In genomic region chr9:99435619-99436181, GRCm38 (mm10) we compare ENCODE assay signal across 9 mouse cellular contexts. TPM values are rescaled to one million over a fixed set of nuclear protein-coding genes. Genes with fewer than 3 reads are reported as not detected.
DNase-seq lines count a peak whose midpoint lies in the region; ATAC-seq lines count a peak whose summit lies in the region.
"Had no signal": no experiment of that assay in that cellular context is flagged by ENCODE, and none has a peak within 500 bp of the region (broad histone marks: within the 10 kb centered on the region; RNA-seq: fewer than 3 reads in every experiment).

No protein-coding gene starts in this region.

- peak overlapping the region; percentile 86 for H3K9ac ChIP-seq in embryonic facial prominence, embryonic 12.5 days
- H3K9ac ChIP-seq in midbrain, embryonic 13.5 days (replicated peaks), result peak overlapping the region; percentile 94

- H3K27me3 ChIP-seq in embryonic facial prominence, embryonic 12.5 days, result peaks cover 25% of the 10 kb centered on the region
- peaks cover 37% of the 10 kb centered on the region for H3K27me3 ChIP-seq in limb, embryonic 10.5 days (ENCODE audit: low read depth, poor library complexity, severe bottlenecking)
- peaks cover 17% of the 10 kb centered on the region for H3K27me3 ChIP-seq in midbrain, embryonic 13.5 days

- peak; percentile 52 for DNase-seq in cerebellum, adult 11 months
- peak; percentile 62 for DNase-seq in NIH3T3 (ENCODE audit: low read depth)
- peak; percentile 41 to 62 for DNase-seq in heart, postnatal 10 days
- no peak for DNase-seq in limb, embryonic 10.5 days (ENCODE audit: low spot score)
- DNase-seq in ovary, postnatal 36 days (ENCODE audit: low spot score), result no peak

- H3K9me3 ChIP-seq in embryonic facial prominence, embryonic 12.5 days, result no peaks in the 10 kb centered on the region
- H3K9me3 ChIP-seq in limb, embryonic 10.5 days (replicated peaks), result no peaks in the 10 kb centered on the region
- H3K9me3 ChIP-seq in midbrain, embryonic 13.5 days, result no peaks in the 10 kb centered on the region

- ATAC-seq in cerebellum, adult (ENCODE audit: insufficient number of reproducible peaks, low FRiP score, low TSS enrichment), result no peak; the same call in 1 of the 2 replicates
- peak; percentile 8; the same call in 1 of the 2 replicates for ATAC-seq in embryonic facial prominence, embryonic 12.5 days (ENCODE audit: insufficient number of reproducible peaks, insufficient read depth, low FRiP score, low TSS enrichment)
- ATAC-seq in midbrain, embryonic 13.5 days, result peak; percentile 55

- H3K4me2 ChIP-seq in embryonic facial prominence, embryonic 12.5 days (replicated peaks), result peak overlapping the region; percentile 87
- peak overlapping the region; percentile 89 for H3K4me2 ChIP-seq in midbrain, embryonic 13.5 days (replicated peaks)

- peak overlapping the region; percentile 76 for H3K4me3 ChIP-seq in embryonic facial prominence, embryonic 12.5 days
- peak overlapping the region; percentile 83 for H3K4me3 ChIP-seq in limb, embryonic 10.5 days
- peak overlapping the region; percentile 88 for H3K4me3 ChIP-seq in midbrain, embryonic 13.5 days (replicated peaks)

- intact Hi-C loops in heart, postnatal 10 days (cut with DNase I), result loop anchor here (5.0 kb wide), 2 partner anchors 193 to 293 kb away; partner anchors contain the start of genes Cep70 and Pik3cb

- peak overlapping the region; percentile 88 for H3K27ac ChIP-seq in embryonic facial prominence, embryonic 12.5 days
- H3K27ac ChIP-seq in limb, embryonic 10.5 days, result peak overlapping the region; percentile 91
- peak overlapping the region; percentile 90 for H3K27ac ChIP-seq in midbrain, embryonic 13.5 days

- H3K4me1 ChIP-seq in embryonic facial prominence, embryonic 12.5 days, result peaks cover 24% of the 10 kb centered on the region
- peaks cover 34% of the 10 kb centered on the region for H3K4me1 ChIP-seq in limb, embryonic 10.5 days
- peaks cover 45% of the 10 kb centered on the region for H3K4me1 ChIP-seq in midbrain, embryonic 13.5 days (replicated peaks)

- no peaks in the 10 kb centered on the region for H3K36me3 ChIP-seq in embryonic facial prominence, embryonic 12.5 days
- no peaks in the 10 kb centered on the region for H3K36me3 ChIP-seq in limb, embryonic 10.5 days
- no peaks in the 10 kb centered on the region for H3K36me3 ChIP-seq in midbrain, embryonic 13.5 days

- WGBS in embryonic facial prominence, embryonic 12.5 days, result 12% methylated on average over 16 of the region's 16 CpGs
- 17% methylated on average over 16 of the region's 16 CpGs for WGBS in limb, embryonic 10.5 days
- 12% methylated on average over 16 of the region's 16 CpGs for WGBS in midbrain, embryonic 13.5 days

RNA-seq across cellular contexts. Expression of gene Mras, which starts 1.5 kb away (rescaled TPM):
- 20.5 and 25.7 TPM in 2 replicates for polyA plus RNA-seq in embryonic facial prominence, embryonic 12.5 days (2016; fragmentation: Nextera tagmentation; extraction: Ambion mirVana)
- 10 to 100 TPM; 10.1 to 12.2 TPM for total RNA-seq in heart, postnatal 10 days (2021)
- 8.8 and 11.9 TPM in 2 replicates for polyA plus RNA-seq in limb, embryonic 10.5 days (2016; fragmentation: Nextera tagmentation; extraction: Ambion mirVana)
- 43.8 and 46.0 TPM in 2 replicates for polyA plus RNA-seq in midbrain, embryonic 13.5 days (2015; fragmentation: Nextera tagmentation; extraction: Ambion mirVana)

RNA-seq across cellular contexts. Expression of gene Nme9, which starts 15.6 kb away (rescaled TPM):
- not detected in 2 replicates for polyA plus RNA-seq in embryonic facial prominence, embryonic 12.5 days (2016; fragmentation: Nextera tagmentation; extraction: Ambion mirVana)
- total RNA-seq in heart, postnatal 10 days (2021), result not detected
- polyA plus RNA-seq in limb, embryonic 10.5 days (2016; fragmentation: Nextera tagmentation; extraction: Ambion mirVana), result not detected in 2 replicates
- polyA plus RNA-seq in midbrain, embryonic 13.5 days (2015; fragmentation: Nextera tagmentation; extraction: Ambion mirVana), result 0.55 TPM in 1 of 2 replicates, not detected in the other
- polyA plus RNA-seq: frontal cortex, adult 2 months had no signal

Comparison
In these comparisons a context has a peak if more than half of its experiments do, and no peak if none do; other contexts are left out.
1. DNase-seq: peak in cerebellum, adult 11 months (single experiment), NIH3T3 (single experiment) and heart, postnatal 10 days (2 of 2); none in limb, embryonic 10.5 days (single experiment) and ovary, postnatal 36 days (single experiment).
2. Peak in every context shown above with its lines, with median percentiles within 50 percentile points of each other: H3K27ac ChIP-seq and H3K4me3 ChIP-seq.